Mouse (Mus musculus): ENCODE measurements around the gene Dpagt1. TPM values are rescaled to one million over a fixed set of nuclear protein-coding genes. Genes with fewer than 3 reads are reported as not detected.
"Not testable (repeated sequence)": the region's sequence is repeated elsewhere in the genome, so short reads cannot be mapped to it uniquely, and the experiment has no call there.

Dpagt1 gene
- total and polyA plus RNA-seq, 2 experiments = 8.7 to 71.7 TPM

DNA sequence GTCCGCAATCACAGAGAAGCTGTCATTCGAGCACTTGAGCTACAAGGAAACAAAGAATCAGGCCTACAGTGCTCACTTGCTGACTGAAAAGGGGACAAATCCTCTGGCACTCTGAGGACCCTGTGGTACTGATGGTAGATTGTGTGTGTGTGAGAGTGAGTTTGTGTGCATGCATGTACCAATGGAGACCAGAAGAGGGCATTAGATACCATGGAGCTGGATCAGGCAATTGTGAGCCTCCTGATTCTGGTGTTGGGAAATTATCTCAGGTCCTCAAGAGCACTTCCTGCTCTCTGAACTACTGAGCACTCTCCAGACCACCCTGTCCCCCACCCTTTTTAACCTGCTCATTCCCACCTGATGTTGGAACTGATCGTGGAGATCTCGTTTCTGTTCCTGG lies 22.7 kb downstream of the Dpagt1 start:
- Histone ChIP-seq H3K4me3 (ENCODE audit: insufficient read depth, low read depth, low read length) (no peak overlapping the region), H3K9ac (ENCODE audit: low read depth, low read length) (no peak overlapping the region), H3K27ac (replicated peaks; ENCODE audit: insufficient read depth, low read depth, low read length) (no peak overlapping the region), H3K4me1 (ENCODE audit: control insufficient read depth, insufficient read depth, low read length) (peaks cover 9% of the 10 kb centered on the region; the same call in 1 of the 2 replicates), H3K36me3 (ENCODE audit: control insufficient read depth, insufficient read depth, low read length) (peaks cover 37% of the 10 kb centered on the region), H3K79me2 (ENCODE audit: control insufficient read depth, insufficient read depth, low read length) (no peaks in the 10 kb centered on the region), H3K27me3 (ENCODE audit: control insufficient read depth, insufficient read depth, low read length) (no peaks in the 10 kb centered on the region)
- TF ChIP-seq POLR2A (IDR thresholded peaks at IDR 0.05; ENCODE audit: extremely low read depth, insufficient read depth, low read length) (no peak), CTCF (IDR thresholded peaks at IDR 0.05; ENCODE audit: low read depth, low read length) (no peak)
- WGBS = 95% methylated on average over 4 of the region's 4 CpGs
- peak; percentile 19 for DNase-seq (ENCODE audit: extremely low read depth, low read depth, low spot score)

DNA sequence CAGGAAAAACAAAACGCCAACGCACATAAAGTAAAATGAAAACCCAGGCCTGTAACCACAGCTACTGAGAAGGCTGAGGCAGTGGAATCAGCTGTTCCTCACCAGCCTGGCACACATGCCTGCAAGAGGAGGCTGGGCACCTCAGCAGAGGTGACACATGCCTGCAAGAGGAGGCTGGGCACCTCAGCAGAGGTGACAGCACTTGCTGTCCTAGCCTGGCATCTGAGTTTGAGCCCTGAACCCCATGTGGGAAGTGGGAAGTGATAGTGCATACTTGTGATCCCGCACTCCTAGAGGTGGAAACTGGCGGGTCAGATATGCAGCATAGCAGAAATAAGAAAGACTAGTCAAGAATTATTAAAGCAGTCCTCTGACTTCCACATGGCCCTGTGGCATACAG lies 25.6 kb downstream of the Dpagt1 start:
- Histone ChIP-seq H3K4me1 (ENCODE audit: control insufficient read depth, insufficient read depth, low read length) (peaks cover 9% of the 10 kb centered on the region; the same call in 1 of the 2 replicates), H3K4me3 (ENCODE audit: insufficient read depth, low read depth, low read length) (no peak overlapping the region), H3K9ac (ENCODE audit: low read depth, low read length) (no peak overlapping the region), H3K27me3 (ENCODE audit: control insufficient read depth, insufficient read depth, low read length) (no peaks in the 10 kb centered on the region), H3K27ac (replicated peaks; ENCODE audit: insufficient read depth, low read depth, low read length) (no peak overlapping the region), H3K79me2 (ENCODE audit: control insufficient read depth, insufficient read depth, low read length) (peaks cover 5% of the 10 kb centered on the region; the same call in 1 of the 2 replicates), H3K36me3 (ENCODE audit: control insufficient read depth, insufficient read depth, low read length) (peaks cover 64% of the 10 kb centered on the region)
- TF ChIP-seq CTCF (IDR thresholded peaks at IDR 0.05; ENCODE audit: low read depth, low read length) (no peak), POLR2A (IDR thresholded peaks at IDR 0.05; ENCODE audit: extremely low read depth, insufficient read depth, low read length) (no peak)
- no peak for DNase-seq (ENCODE audit: extremely low read depth, low read depth, low spot score)
- WGBS = 92% methylated on average over 4 of the region's 4 CpGs

DNA sequence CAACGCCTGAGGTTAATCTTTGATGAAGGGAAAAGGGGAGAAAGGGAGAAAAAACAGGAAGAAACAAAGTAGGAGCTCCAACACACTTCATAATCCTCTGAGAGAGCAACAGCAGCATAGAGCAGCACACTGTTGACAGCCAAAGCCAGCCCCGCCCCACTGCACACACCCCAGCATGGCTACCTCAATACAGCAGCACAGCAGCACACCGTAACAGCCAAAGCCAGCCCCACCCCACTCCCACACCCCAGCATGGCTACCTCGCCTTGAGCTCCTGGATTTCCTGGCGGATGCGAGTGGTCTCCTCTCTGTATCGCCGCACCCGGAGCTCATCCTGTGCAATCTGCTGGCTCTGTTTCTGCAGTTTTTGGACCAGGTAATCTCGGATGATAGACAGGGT lies 26.5 kb downstream of the Dpagt1 start:
- WGBS = 94% methylated on average over 10 of the region's 10 CpGs
- TF ChIP-seq POLR2A (IDR thresholded peaks at IDR 0.05; ENCODE audit: extremely low read depth, insufficient read depth, low read length) (no peak), CTCF (IDR thresholded peaks at IDR 0.05; ENCODE audit: low read depth, low read length) (no peak)
- Histone ChIP-seq H3K4me1 (ENCODE audit: control insufficient read depth, insufficient read depth, low read length) (peaks cover 8% of the 10 kb centered on the region; the same call in 1 of the 2 replicates), H3K27ac (replicated peaks; ENCODE audit: insufficient read depth, low read depth, low read length) (no peak overlapping the region), H3K9ac (ENCODE audit: low read depth, low read length) (no peak overlapping the region), H3K36me3 (ENCODE audit: control insufficient read depth, insufficient read depth, low read length) (peaks cover 72% of the 10 kb centered on the region), H3K4me3 (ENCODE audit: insufficient read depth, low read depth, low read length) (no peak overlapping the region), H3K27me3 (ENCODE audit: control insufficient read depth, insufficient read depth, low read length) (no peaks in the 10 kb centered on the region), H3K79me2 (ENCODE audit: control insufficient read depth, insufficient read depth, low read length) (peaks cover 5% of the 10 kb centered on the region; the same call in 1 of the 2 replicates)
- DNase-seq (ENCODE audit: extremely low read depth, low read depth, low spot score) = no peak

DNA sequence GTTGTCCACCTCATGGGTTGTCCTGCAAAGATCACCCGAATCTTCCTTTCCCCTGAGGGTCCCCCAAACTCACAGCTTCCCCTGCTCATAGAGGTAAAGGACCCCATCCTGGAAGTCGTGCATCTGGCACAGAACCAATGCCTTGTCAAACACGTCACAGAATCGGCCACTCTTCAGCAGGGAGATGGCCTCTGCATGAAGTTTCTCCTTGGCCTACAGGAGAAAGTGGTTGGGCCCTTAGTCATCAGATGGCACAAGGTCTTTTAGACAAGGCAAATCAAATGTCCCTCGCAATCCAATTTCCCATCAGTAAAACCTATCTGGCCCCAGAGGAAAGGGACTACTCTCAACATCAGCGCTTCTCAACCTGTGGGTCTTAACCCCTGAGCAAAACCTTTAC lies 27.3 kb downstream of the Dpagt1 start:
- Histone ChIP-seq H3K79me2 (ENCODE audit: control insufficient read depth, insufficient read depth, low read length) (peaks cover 5% of the 10 kb centered on the region; the same call in 1 of the 2 replicates), H3K27me3 (ENCODE audit: control insufficient read depth, insufficient read depth, low read length) (no peaks in the 10 kb centered on the region), H3K9ac (ENCODE audit: low read depth, low read length) (no peak overlapping the region), H3K4me1 (ENCODE audit: control insufficient read depth, insufficient read depth, low read length) (0 out of 2 replicates have a peak, but pooled peaks cover 1% of the 10 kb centered on the region), H3K27ac (replicated peaks; ENCODE audit: insufficient read depth, low read depth, low read length) (no peak overlapping the region), H3K36me3 (ENCODE audit: control insufficient read depth, insufficient read depth, low read length) (peaks cover 76% of the 10 kb centered on the region), H3K4me3 (ENCODE audit: insufficient read depth, low read depth, low read length) (no peak overlapping the region)
- 91% methylated on average over 6 of the region's 6 CpGs for WGBS
- TF ChIP-seq CTCF (IDR thresholded peaks at IDR 0.05; ENCODE audit: low read depth, low read length) (no peak), POLR2A (IDR thresholded peaks at IDR 0.05; ENCODE audit: extremely low read depth, insufficient read depth, low read length) (no peak)
- no peak for DNase-seq (ENCODE audit: extremely low read depth, low read depth, low spot score)

DNA sequence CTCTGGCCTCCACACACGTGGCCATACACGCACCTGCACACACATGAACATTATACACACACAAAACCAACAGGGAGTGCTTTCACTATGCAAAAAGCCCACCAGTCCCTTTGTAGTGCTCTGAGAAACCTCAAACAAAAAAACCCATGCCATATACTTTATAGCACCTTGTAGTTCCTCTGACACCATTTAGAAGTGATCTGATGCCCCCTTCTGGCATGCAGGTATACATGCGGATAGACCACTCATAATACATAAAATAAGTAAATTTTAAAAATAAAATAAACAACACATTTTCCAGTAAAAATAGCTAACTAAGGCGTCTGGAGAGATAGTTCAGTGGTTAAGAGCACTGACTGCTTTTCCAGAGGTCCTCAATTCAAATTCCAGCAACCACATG lies 31.4 kb downstream of the Dpagt1 start:
- H3K79me2 ChIP-seq (ENCODE audit: control insufficient read depth, insufficient read depth, low read length) = peaks cover 8% of the 10 kb centered on the region; the same call in 1 of the 2 replicates
- no peak overlapping the region for H3K27ac ChIP-seq (replicated peaks; ENCODE audit: insufficient read depth, low read depth, low read length)
- H3K4me3 ChIP-seq (ENCODE audit: insufficient read depth, low read depth, low read length) = no peak overlapping the region
- TF ChIP-seq CTCF (IDR thresholded peaks at IDR 0.05; ENCODE audit: low read depth, low read length) = no peak
- no peak for TF ChIP-seq POLR2A (IDR thresholded peaks at IDR 0.05; ENCODE audit: extremely low read depth, insufficient read depth, low read length)
- H3K27me3 ChIP-seq (ENCODE audit: control insufficient read depth, insufficient read depth, low read length) = no peaks in the 10 kb centered on the region
- peaks cover 4% of the 10 kb centered on the region; the same call in 1 of the 2 replicates for H3K4me1 ChIP-seq (ENCODE audit: control insufficient read depth, insufficient read depth, low read length)
- H3K36me3 ChIP-seq (ENCODE audit: control insufficient read depth, insufficient read depth, low read length) = peaks cover 61% of the 10 kb centered on the region
- DNase-seq (ENCODE audit: extremely low read depth, low read depth, low spot score) = no peak
- WGBS = 77% methylated on average over 4 of the region's 4 CpGs
- no peak overlapping the region for H3K9ac ChIP-seq (ENCODE audit: low read depth, low read length)

DNA sequence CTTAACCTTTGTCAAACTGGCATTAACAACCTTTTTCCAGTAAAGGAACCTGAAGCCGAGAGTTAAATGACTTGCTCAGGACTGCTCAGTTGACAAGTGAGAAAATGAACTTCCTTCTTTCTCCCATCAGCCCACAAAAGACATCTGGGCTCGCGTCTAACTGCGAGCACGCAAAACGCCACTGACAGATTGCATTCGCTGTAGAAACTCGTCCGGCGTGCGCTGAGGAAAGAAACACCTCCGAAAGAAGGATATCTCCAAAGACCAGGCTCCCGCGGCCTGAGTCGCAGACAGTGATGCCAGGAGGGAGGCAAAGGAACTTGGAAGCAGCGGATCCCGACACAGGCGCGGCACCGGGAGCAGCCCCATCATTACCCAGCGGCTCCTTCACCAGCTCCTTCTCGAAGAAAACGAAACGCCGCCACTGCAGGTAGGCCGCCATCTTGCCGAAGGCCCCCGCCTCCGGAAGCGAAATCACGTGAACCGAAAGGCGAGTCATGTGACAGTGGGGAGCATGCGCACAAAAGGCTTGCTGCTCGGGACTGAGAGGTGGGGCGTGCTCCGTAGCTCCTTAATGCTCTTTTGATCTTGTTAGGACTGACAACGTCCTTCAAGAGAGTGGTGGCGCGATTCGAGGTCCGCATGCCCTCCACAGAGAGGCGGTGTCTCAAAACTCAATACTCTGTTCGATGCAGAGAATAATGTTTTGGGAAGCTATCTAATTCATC lies 35.5 kb downstream of the Dpagt1 start, which contains the start of gene Vps11:
Gene Vps11, minus strand, starts transcription at position 481 of the 728 bp plus-strand sequence.
- WGBS = under 1% methylated on average over 44 of the region's 44 CpGs
- H3K9ac ChIP-seq (ENCODE audit: low read depth, low read length) = peak within 1 kb of the TSS; percentile 85
- peaks cover 4% of the 10 kb centered on the region; the same call in 1 of the 2 replicates for H3K4me1 ChIP-seq (ENCODE audit: control insufficient read depth, insufficient read depth, low read length)
- DNase-seq (ENCODE audit: extremely low read depth, low read depth, low spot score) = peak; percentile 90
- peak within 1 kb of the TSS; percentile 90 for H3K4me3 ChIP-seq (ENCODE audit: insufficient read depth, low read depth, low read length)
- TF ChIP-seq CTCF (IDR thresholded peaks at IDR 0.05; ENCODE audit: low read depth, low read length) (no peak), POLR2A (IDR thresholded peaks at IDR 0.05; ENCODE audit: extremely low read depth, insufficient read depth, low read length) (peak; percentile 70; the same call in 1 of the 2 replicates)
- peak within 1 kb of the TSS; percentile 49; the same call in 1 of the 2 replicates for H3K27ac ChIP-seq (replicated peaks; ENCODE audit: insufficient read depth, low read depth, low read length)
- peaks cover 22% of the 10 kb centered on the region for H3K36me3 ChIP-seq (ENCODE audit: control insufficient read depth, insufficient read depth, low read length)
- no peaks in the 10 kb centered on the region for H3K27me3 ChIP-seq (ENCODE audit: control insufficient read depth, insufficient read depth, low read length)
- peaks cover 3% of the 10 kb centered on the region; the same call in 1 of the 2 replicates for H3K79me2 ChIP-seq (ENCODE audit: control insufficient read depth, insufficient read depth, low read length)

DNA sequence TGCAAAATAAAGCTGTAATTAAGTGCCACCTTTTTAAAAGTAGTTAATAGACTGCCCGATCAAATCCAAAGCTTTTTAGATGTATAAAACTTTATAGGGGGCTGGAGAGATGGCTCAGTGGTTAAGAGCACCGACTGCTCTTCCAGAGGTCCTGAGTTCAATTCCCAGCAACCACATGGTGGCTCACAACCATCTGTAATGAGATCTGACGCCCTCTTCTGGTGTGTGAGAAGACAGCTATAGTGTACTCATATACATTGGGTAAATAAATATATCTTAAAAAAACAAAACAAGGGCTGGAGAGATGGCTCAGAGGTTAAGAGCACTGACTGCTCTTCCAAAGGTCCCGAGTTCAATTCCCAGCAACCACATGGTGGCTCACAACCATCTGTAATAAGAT lies 36.1 kb downstream of the Dpagt1 start:
- not testable (repeated sequence) for DNase-seq (ENCODE audit: extremely low read depth, low read depth, low spot score); H3K9ac ChIP-seq (ENCODE audit: low read depth, low read length); H3K27me3 ChIP-seq (ENCODE audit: control insufficient read depth, insufficient read depth, low read length); H3K4me3 ChIP-seq (ENCODE audit: insufficient read depth, low read depth, low read length); H3K4me1 ChIP-seq (ENCODE audit: control insufficient read depth, insufficient read depth, low read length); H3K79me2 ChIP-seq (ENCODE audit: control insufficient read depth, insufficient read depth, low read length)
- peak overlapping the region; percentile 49; the same call in 1 of the 2 replicates for H3K27ac ChIP-seq (replicated peaks; ENCODE audit: insufficient read depth, low read depth, low read length)
- peaks cover 16% of the 10 kb centered on the region for H3K36me3 ChIP-seq (ENCODE audit: control insufficient read depth, insufficient read depth, low read length)
- 39% methylated on average over 4 of the region's 4 CpGs for WGBS

Data from liver, adult 2 months (tissue).